Mouse (Mus musculus): ENCODE results near the gene Hs3st3a1. TPM values are rescaled to one million over a fixed set of nuclear protein-coding genes. Genes with fewer than 3 reads are reported as not detected.

The Hs3st3a1 gene
- total RNA-seq, 1 experiment from 2014 or later: not detected

- no peak for ATAC-seq (replicated peaks in 1 of 2; ENCODE audit: insufficient read depth in 1 of 2, low FRiP score in 2 of 2, low TSS enrichment in 1 of 2, low read depth in 1 of 2, poor library complexity in 2 of 2, severe bottlenecking in 2 of 2)
These were observed 33.6 kb downstream of the Hs3st3a1 start for GRCm38 (mm10) chr11:64468737-64469136.

- ATAC-seq (replicated peaks in 1 of 2; ENCODE audit: insufficient read depth in 1 of 2, low FRiP score in 2 of 2, low TSS enrichment in 1 of 2, low read depth in 1 of 2, poor library complexity in 2 of 2, severe bottlenecking in 2 of 2): no peak
These were observed 35.6 kb downstream of the Hs3st3a1 start for GRCm38 (mm10) chr11:64470689-64471088.

GRCm38 (mm10) chr11:64473679-64474078, 38.5 kb downstream of the Hs3st3a1 start:
- ATAC-seq (replicated peaks in 1 of 2; ENCODE audit: insufficient read depth in 1 of 2, low FRiP score in 2 of 2, low TSS enrichment in 1 of 2, low read depth in 1 of 2, poor library complexity in 2 of 2, severe bottlenecking in 2 of 2): no peak

- ATAC-seq (replicated peaks in 1 of 2; ENCODE audit: insufficient read depth in 1 of 2, low FRiP score in 2 of 2, low TSS enrichment in 1 of 2, low read depth in 1 of 2, poor library complexity in 2 of 2, severe bottlenecking in 2 of 2): no peak
These were observed 46.3 kb downstream of the Hs3st3a1 start for GRCm38 (mm10) chr11:64481445-64481844.

GRCm38 (mm10) chr11:64489587-64490433, 54.7 kb downstream of the Hs3st3a1 start:
- no peak for ATAC-seq (replicated peaks in 1 of 2; ENCODE audit: insufficient read depth in 1 of 2, low FRiP score in 2 of 2, low TSS enrichment in 1 of 2, low read depth in 1 of 2, poor library complexity in 2 of 2, severe bottlenecking in 2 of 2)

- ATAC-seq (replicated peaks in 1 of 2; ENCODE audit: insufficient read depth in 1 of 2, low FRiP score in 2 of 2, low TSS enrichment in 1 of 2, low read depth in 1 of 2, poor library complexity in 2 of 2, severe bottlenecking in 2 of 2): no peak
These were observed 59.3 kb downstream of the Hs3st3a1 start for GRCm38 (mm10) chr11:64494448-64494847.

GRCm38 (mm10) chr11:64495935-64496334, 60.8 kb downstream of the Hs3st3a1 start:
- ATAC-seq (replicated peaks in 1 of 2; ENCODE audit: insufficient read depth in 1 of 2, low FRiP score in 2 of 2, low TSS enrichment in 1 of 2, low read depth in 1 of 2, poor library complexity in 2 of 2, severe bottlenecking in 2 of 2): peak in 1 of 2 experiments; percentile 29; a peak in 1 of 4 replicates

GRCm38 (mm10) chr11:64496677-64497076, 61.5 kb downstream of the Hs3st3a1 start:
- ATAC-seq (replicated peaks in 1 of 2; ENCODE audit: insufficient read depth in 1 of 2, low FRiP score in 2 of 2, low TSS enrichment in 1 of 2, low read depth in 1 of 2, poor library complexity in 2 of 2, severe bottlenecking in 2 of 2): peak; percentile 58 to 69

- ATAC-seq (replicated peaks in 1 of 2; ENCODE audit: insufficient read depth in 1 of 2, low FRiP score in 2 of 2, low TSS enrichment in 1 of 2, low read depth in 1 of 2, poor library complexity in 2 of 2, severe bottlenecking in 2 of 2): no peak
These were observed 65.5 kb downstream of the Hs3st3a1 start for GRCm38 (mm10) chr11:64500536-64501112.

- no peak for ATAC-seq (replicated peaks in 1 of 2; ENCODE audit: insufficient read depth in 1 of 2, low FRiP score in 2 of 2, low TSS enrichment in 1 of 2, low read depth in 1 of 2, poor library complexity in 2 of 2, severe bottlenecking in 2 of 2)
These were observed 67.9 kb downstream of the Hs3st3a1 start for GRCm38 (mm10) chr11:64503040-64503439.

- ATAC-seq (replicated peaks in 1 of 2; ENCODE audit: insufficient read depth in 1 of 2, low FRiP score in 2 of 2, low TSS enrichment in 1 of 2, low read depth in 1 of 2, poor library complexity in 2 of 2, severe bottlenecking in 2 of 2): no peak
These were observed 70.8 kb downstream of the Hs3st3a1 start for GRCm38 (mm10) chr11:64505924-64506323.

GRCm38 (mm10) chr11:64507024-64507423, 71.9 kb downstream of the Hs3st3a1 start:
- no peak for ATAC-seq (replicated peaks in 1 of 2; ENCODE audit: insufficient read depth in 1 of 2, low FRiP score in 2 of 2, low TSS enrichment in 1 of 2, low read depth in 1 of 2, poor library complexity in 2 of 2, severe bottlenecking in 2 of 2)

GRCm38 (mm10) chr11:64509106-64509505, 74.0 kb downstream of the Hs3st3a1 start:
- no peak for ATAC-seq (replicated peaks in 1 of 2; ENCODE audit: insufficient read depth in 1 of 2, low FRiP score in 2 of 2, low TSS enrichment in 1 of 2, low read depth in 1 of 2, poor library complexity in 2 of 2, severe bottlenecking in 2 of 2)

- no peak for ATAC-seq (replicated peaks in 1 of 2; ENCODE audit: insufficient read depth in 1 of 2, low FRiP score in 2 of 2, low TSS enrichment in 1 of 2, low read depth in 1 of 2, poor library complexity in 2 of 2, severe bottlenecking in 2 of 2)
These were observed 77.2 kb downstream of the Hs3st3a1 start for GRCm38 (mm10) chr11:64512301-64512700.

- ATAC-seq (replicated peaks in 1 of 2; ENCODE audit: insufficient read depth in 1 of 2, low FRiP score in 2 of 2, low TSS enrichment in 1 of 2, low read depth in 1 of 2, poor library complexity in 2 of 2, severe bottlenecking in 2 of 2): no peak
These were observed 78.3 kb downstream of the Hs3st3a1 start for GRCm38 (mm10) chr11:64513419-64513818.

GRCm38 (mm10) chr11:64516712-64517589, 81.8 kb downstream of the Hs3st3a1 start:
- peak; percentile 43 to 51; a peak in 3 of 4 replicates for ATAC-seq (replicated peaks in 1 of 2; ENCODE audit: insufficient read depth in 1 of 2, low FRiP score in 2 of 2, low TSS enrichment in 1 of 2, low read depth in 1 of 2, poor library complexity in 2 of 2, severe bottlenecking in 2 of 2)

GRCm38 (mm10) chr11:64518146-64518841, 83.2 kb downstream of the Hs3st3a1 start:
- no peak for ATAC-seq (replicated peaks in 1 of 2; ENCODE audit: insufficient read depth in 1 of 2, low FRiP score in 2 of 2, low TSS enrichment in 1 of 2, low read depth in 1 of 2, poor library complexity in 2 of 2, severe bottlenecking in 2 of 2)

All from hematopoietic stem cell, adult 5-6 weeks (primary cell).